Comparison of ENCODE assay signal across 2 mouse cellular contexts in genomic region chr7:7171227-7172147, GRCm38 (mm10).
TF ChIP-seq lines count a peak whose summit lies in the region.

Gene Zfp418 (plus strand): TSS chr7:7171330.

TF ChIP-seq in CH12.LX, 34 proteins besides CTCF, POLR2A, EP300 and RAD21 (continued from another document):
- TF ChIP-seq NRF1 (IDR thresholded peaks at IDR 0.05; ENCODE audit: low read depth, low read length) (no peak; the same call in 1 of the 2 replicates), USF1 (IDR thresholded peaks at IDR 0.05; ENCODE audit: low read depth, low read length) (no peak), ETS1 (conservative IDR thresholded peaks at IDR 0.05; ENCODE audit: low read depth, low read length) (no peak), USF2 (conservative IDR thresholded peaks at IDR 0.05; ENCODE audit: low read depth, low read length) (no peak), NELFE (IDR thresholded peaks at IDR 0.05; ENCODE audit: low read depth, low read length) (no peak), ZKSCAN1 (IDR thresholded peaks at IDR 0.05; ENCODE audit: borderline replicate concordance, low read depth, low read length) (no peak), ZC3H11A (IDR thresholded peaks at IDR 0.05; ENCODE audit: low read depth, low read length) (no peak), MAX (IDR thresholded peaks at IDR 0.05; ENCODE audit: low read length) (no peak), E2F4 (IDR thresholded peaks at IDR 0.05; ENCODE audit: insufficient replicate concordance, low read depth, low read length) (no peak), MYC (IDR thresholded peaks at IDR 0.05; ENCODE audit: low read depth, low read length) (no peak), IRF4 (IDR thresholded peaks at IDR 0.05; ENCODE audit: low read depth, low read length) (no peak), MEF2A (IDR thresholded peaks at IDR 0.05; ENCODE audit: borderline replicate concordance, low read depth, low read length) (no peak), MAZ (IDR thresholded peaks at IDR 0.05; ENCODE audit: low read depth, low read length) (no peak), RCOR1 (conservative IDR thresholded peaks at IDR 0.05; ENCODE audit: low read depth, low read length) (no peak), PAX5 (IDR thresholded peaks at IDR 0.05; ENCODE audit: low read length) (no peak), ELF1 (IDR thresholded peaks at IDR 0.05; ENCODE audit: low read depth, low read length) (peak; percentile 83), HCFC1 (IDR thresholded peaks at IDR 0.05; ENCODE audit: low read depth, low read length) (peak; percentile 98), BHLHE40 (IDR thresholded peaks at IDR 0.05; ENCODE audit: low read depth, low read length) (no peak), JUND (conservative IDR thresholded peaks at IDR 0.05; ENCODE audit: low read depth, low read length) (no peak), GABPA (IDR thresholded peaks at IDR 0.05; ENCODE audit: insufficient replicate concordance, low read depth, low read length) (peak; percentile 48; the same call in 1 of the 2 replicates), TBP (conservative IDR thresholded peaks at IDR 0.05; ENCODE audit: low read depth, low read length) (peak; percentile 64; the same call in 1 of the 2 replicates), UBTF (IDR thresholded peaks at IDR 0.05; ENCODE audit: low read depth, low read length) (no peak), KAT2A (IDR thresholded peaks at IDR 0.05; ENCODE audit: insufficient replicate concordance, low read length) (peak; percentile 86; the same call in 1 of the 2 replicates), MXI1 (IDR thresholded peaks at IDR 0.05; ENCODE audit: low read depth, low read length) (no peak), ZNF384 (IDR thresholded peaks at IDR 0.05; ENCODE audit: low read depth, low read length) (no peak)

TF ChIP-seq in myocyte, 11 proteins besides CTCF, POLR2A, EP300 and RAD21 (continued from another document):
- TF ChIP-seq MYOG (IDR thresholded peaks at IDR 0.05; ENCODE audit: control insufficient read depth in 1 of 3, insufficient read depth in 1 of 3, insufficient read length in 2 of 3, low read depth in 2 of 3): no peak
- no peak for TF ChIP-seq POLR2AphosphoS2 (IDR thresholded peaks at IDR 0.05; ENCODE audit: insufficient read length, low read depth)
